Mouse (Mus musculus): ENCODE data around the gene Igfals. TPM values are rescaled to one million over a fixed set of nuclear protein-coding genes. Genes with fewer than 3 reads are reported as not detected.
A peak's percentile ranks its signal among the peaks of the same experiment; 100 is the strongest.

Gene Igfals
- polyA plus RNA-seq, 1 experiment from 2014 or later = not detected

GRCm38 (mm10) chr17:24899153-24899552 is 33.4 kb downstream of the Igfals start:
- no peaks in the 10 kb centered on the region for H3K27me3 ChIP-seq (ENCODE audit: control insufficient read depth, insufficient read depth, low read length)
- H3K4me3 ChIP-seq (ENCODE audit: low read depth, low read length) = no peak overlapping the region
- no peak overlapping the region for H3K27ac ChIP-seq (ENCODE audit: low read depth, low read length)
- no peak overlapping the region; the same call in 1 of the 2 replicates for H3K9ac ChIP-seq (ENCODE audit: low read depth, low read length)
- peaks cover 31% of the 10 kb centered on the region for H3K4me1 ChIP-seq (ENCODE audit: control insufficient read depth, insufficient read depth, low read length)
- no peak for ATAC-seq (replicated peaks; ENCODE audit: insufficient number of reproducible peaks, low FRiP score, low TSS enrichment)
- WGBS (ENCODE audit: insufficient replicate concordance) = 77% methylated on average over 5 of the region's 5 CpGs
- no peaks in the 10 kb centered on the region for H3K9me3 ChIP-seq (replicated peaks; ENCODE audit: control insufficient read depth, low read length)
- no peak overlapping the region for H3K4me2 ChIP-seq
- H3K36me3 ChIP-seq (ENCODE audit: control insufficient read depth, insufficient read depth, low read length) = peaks cover 48% of the 10 kb centered on the region

GRCm38 (mm10) chr17:24900014-24900413 is 34.2 kb downstream of the Igfals start:
- Histone ChIP-seq H3K27me3 (ENCODE audit: control insufficient read depth, insufficient read depth, low read length) (no peaks in the 10 kb centered on the region), H3K27ac (ENCODE audit: low read depth, low read length) (no peak overlapping the region), H3K4me2 (no peak overlapping the region), H3K4me3 (ENCODE audit: low read depth, low read length) (no peak overlapping the region), H3K9me3 (replicated peaks; ENCODE audit: control insufficient read depth, low read length) (no peaks in the 10 kb centered on the region), H3K9ac (ENCODE audit: low read depth, low read length) (no peak overlapping the region), H3K36me3 (ENCODE audit: control insufficient read depth, insufficient read depth, low read length) (peaks cover 56% of the 10 kb centered on the region), H3K4me1 (ENCODE audit: control insufficient read depth, insufficient read depth, low read length) (peaks cover 27% of the 10 kb centered on the region)
- 93% methylated on average over 6 of the region's 6 CpGs for WGBS (ENCODE audit: insufficient replicate concordance)
- no peak for ATAC-seq (replicated peaks; ENCODE audit: insufficient number of reproducible peaks, low FRiP score, low TSS enrichment)

GRCm38 (mm10) chr17:24902124-24902523 is 36.3 kb downstream of the Igfals start:
- H3K27ac ChIP-seq (ENCODE audit: low read depth, low read length) = no peak overlapping the region
- peaks cover 11% of the 10 kb centered on the region for H3K4me1 ChIP-seq (ENCODE audit: control insufficient read depth, insufficient read depth, low read length)
- ATAC-seq (replicated peaks; ENCODE audit: insufficient number of reproducible peaks, low FRiP score, low TSS enrichment) = no peak
- no peak overlapping the region for H3K4me2 ChIP-seq
- H3K4me3 ChIP-seq (ENCODE audit: low read depth, low read length) = no peak overlapping the region
- WGBS (ENCODE audit: insufficient replicate concordance) = 87% methylated on average over 5 of the region's 5 CpGs
- peaks cover 68% of the 10 kb centered on the region for H3K36me3 ChIP-seq (ENCODE audit: control insufficient read depth, insufficient read depth, low read length)
- no peaks in the 10 kb centered on the region for H3K27me3 ChIP-seq (ENCODE audit: control insufficient read depth, insufficient read depth, low read length)
- no peaks in the 10 kb centered on the region for H3K9me3 ChIP-seq (replicated peaks; ENCODE audit: control insufficient read depth, low read length)
- no peak overlapping the region for H3K9ac ChIP-seq (ENCODE audit: low read depth, low read length)

DNA sequence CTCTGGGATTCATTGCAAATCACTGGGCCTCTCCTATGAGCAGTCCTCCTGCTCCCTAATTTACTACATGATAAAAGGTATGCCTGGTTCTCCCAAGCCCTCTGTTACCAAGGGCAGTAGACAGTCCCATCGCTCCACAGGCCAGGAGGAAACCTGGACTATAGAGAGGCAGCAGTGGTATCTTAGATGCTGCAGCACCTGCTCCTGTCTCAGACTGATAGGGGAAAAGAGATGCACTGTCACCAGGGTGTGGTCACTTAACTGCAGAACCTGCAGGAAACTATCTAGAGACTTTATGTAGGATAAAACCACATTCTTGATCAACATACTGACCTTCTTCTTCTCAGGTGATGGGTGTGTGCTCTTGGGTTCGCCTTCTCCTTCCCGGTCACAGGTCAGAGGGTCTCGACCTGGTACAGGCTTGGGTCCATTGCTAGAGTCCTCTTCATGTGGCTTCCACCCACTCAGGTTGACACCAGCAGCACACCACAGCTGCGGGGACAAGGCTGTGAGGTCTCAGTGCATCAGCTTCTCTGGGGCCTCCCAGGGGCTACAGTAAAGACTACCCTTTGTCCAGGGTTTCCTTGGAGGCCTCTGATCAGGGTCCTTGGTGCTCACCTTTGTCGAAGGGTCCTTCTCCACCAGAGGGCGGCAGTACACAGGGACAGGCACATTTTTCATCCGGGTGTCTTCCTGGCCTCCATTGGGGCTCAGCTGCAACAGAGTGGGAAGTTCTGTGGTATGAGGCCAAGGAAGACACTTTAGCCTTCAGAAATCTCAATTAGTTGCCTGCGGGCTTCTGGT is 37.1 kb downstream of the Igfals start:
- Histone ChIP-seq H3K4me3 (ENCODE audit: low read depth, low read length) (no peak overlapping the region), H3K4me1 (ENCODE audit: control insufficient read depth, insufficient read depth, low read length) (peaks cover 4% of the 10 kb centered on the region; the same call in 1 of the 2 replicates), H3K9ac (ENCODE audit: low read depth, low read length) (no peak overlapping the region), H3K27ac (ENCODE audit: low read depth, low read length) (peak overlapping the region; percentile 67), H3K4me2 (0 out of 2 replicates have a peak overlapping the region, but pooled peaks have one; percentile 35), H3K27me3 (ENCODE audit: control insufficient read depth, insufficient read depth, low read length) (no peaks in the 10 kb centered on the region), H3K9me3 (replicated peaks; ENCODE audit: control insufficient read depth, low read length) (no peaks in the 10 kb centered on the region), H3K36me3 (ENCODE audit: control insufficient read depth, insufficient read depth, low read length) (peaks cover 67% of the 10 kb centered on the region)
- WGBS (ENCODE audit: insufficient replicate concordance) = 59% methylated on average over 9 of the region's 9 CpGs
- ATAC-seq (replicated peaks; ENCODE audit: insufficient number of reproducible peaks, low FRiP score, low TSS enrichment) = peak; percentile 77

DNA sequence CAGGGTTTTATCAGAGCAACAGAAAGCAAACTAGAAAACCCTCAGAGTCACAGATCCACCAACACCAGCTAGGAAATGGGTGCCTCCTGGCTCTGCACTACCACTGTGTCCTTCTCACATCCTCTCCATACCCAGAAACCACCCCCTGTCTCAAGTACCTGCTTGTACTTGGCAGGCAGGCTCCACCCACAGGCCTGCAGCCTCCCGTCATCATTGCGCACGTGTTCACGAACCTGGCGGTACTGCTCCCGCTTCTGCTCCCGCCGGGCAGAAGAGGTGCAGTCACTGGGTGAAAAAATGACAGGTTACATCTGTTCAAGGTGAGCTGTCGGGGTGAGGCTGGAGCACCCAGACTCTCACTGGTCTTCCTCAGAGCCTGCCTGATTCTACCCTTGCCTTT is 38.0 kb downstream of the Igfals start:
- ATAC-seq (replicated peaks; ENCODE audit: insufficient number of reproducible peaks, low FRiP score, low TSS enrichment) = no peak
- Histone ChIP-seq H3K4me3 (ENCODE audit: low read depth, low read length) (no peak overlapping the region), H3K36me3 (ENCODE audit: control insufficient read depth, insufficient read depth, low read length) (peaks cover 64% of the 10 kb centered on the region), H3K4me1 (ENCODE audit: control insufficient read depth, insufficient read depth, low read length) (0 out of 2 replicates have a peak, but pooled peaks cover 3% of the 10 kb centered on the region), H3K9ac (ENCODE audit: low read depth, low read length) (no peak overlapping the region), H3K27ac (ENCODE audit: low read depth, low read length) (no peak overlapping the region), H3K27me3 (ENCODE audit: control insufficient read depth, insufficient read depth, low read length) (no peaks in the 10 kb centered on the region), H3K4me2 (no peak overlapping the region), H3K9me3 (replicated peaks; ENCODE audit: control insufficient read depth, low read length) (no peaks in the 10 kb centered on the region)
- WGBS (ENCODE audit: insufficient replicate concordance) = 90% methylated on average over 9 of the region's 9 CpGs

DNA sequence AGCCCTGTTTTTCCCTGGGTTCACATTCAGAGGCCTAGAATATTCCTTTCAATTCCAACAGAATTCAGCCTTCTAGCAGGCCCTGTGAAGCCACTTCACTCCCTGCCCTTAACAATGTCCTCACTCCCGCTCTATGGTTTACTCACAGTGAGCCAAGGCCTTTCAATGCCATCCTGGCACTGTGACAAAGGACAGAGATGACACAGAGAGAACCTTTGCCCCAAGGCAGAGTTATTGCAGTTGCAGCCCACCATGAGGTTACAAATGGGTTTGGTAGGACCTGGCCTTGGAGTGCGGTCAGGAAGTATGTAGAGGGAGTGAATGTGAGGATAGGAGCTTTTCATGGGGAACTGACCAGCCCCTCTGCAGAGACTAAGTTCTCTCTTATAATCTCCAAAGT is 41.8 kb downstream of the Igfals start:
- Histone ChIP-seq H3K27me3 (ENCODE audit: control insufficient read depth, insufficient read depth, low read length) (no peaks in the 10 kb centered on the region), H3K9ac (ENCODE audit: low read depth, low read length) (no peak overlapping the region), H3K4me3 (ENCODE audit: low read depth, low read length) (no peak overlapping the region), H3K9me3 (replicated peaks; ENCODE audit: control insufficient read depth, low read length) (no peaks in the 10 kb centered on the region), H3K36me3 (ENCODE audit: control insufficient read depth, insufficient read depth, low read length) (peaks cover 33% of the 10 kb centered on the region), H3K4me2 (no peak overlapping the region), H3K27ac (ENCODE audit: low read depth, low read length) (no peak overlapping the region), H3K4me1 (ENCODE audit: control insufficient read depth, insufficient read depth, low read length) (no peaks in the 10 kb centered on the region)
- ATAC-seq (replicated peaks; ENCODE audit: insufficient number of reproducible peaks, low FRiP score, low TSS enrichment) = no peak
- 89% methylated on average over 2 of the region's 2 CpGs for WGBS (ENCODE audit: insufficient replicate concordance)

DNA sequence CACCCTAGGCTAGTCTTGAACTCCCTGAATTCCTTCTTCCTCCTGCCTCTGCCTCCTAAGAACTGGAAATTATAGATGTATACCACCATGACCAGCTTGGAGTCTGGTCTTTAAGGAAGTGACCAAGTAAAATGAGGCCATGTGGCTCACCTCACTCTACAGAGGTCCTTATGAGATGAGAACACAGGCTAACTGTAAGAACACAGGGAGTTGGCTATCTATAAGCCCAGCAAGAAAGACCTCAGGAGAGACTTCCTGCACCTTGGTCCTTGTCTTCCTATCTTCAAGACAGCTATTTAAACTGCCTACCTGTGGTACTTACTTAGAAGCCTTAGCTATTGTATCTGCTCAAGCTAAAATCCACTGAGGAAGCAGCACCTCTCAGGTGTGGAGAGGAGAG is 48.2 kb downstream of the Igfals start:
- Histone ChIP-seq H3K9ac (ENCODE audit: low read depth, low read length) (no peak overlapping the region), H3K27ac (ENCODE audit: low read depth, low read length) (no peak overlapping the region), H3K9me3 (replicated peaks; ENCODE audit: control insufficient read depth, low read length) (no peaks in the 10 kb centered on the region), H3K4me2 (no peak overlapping the region), H3K4me1 (ENCODE audit: control insufficient read depth, insufficient read depth, low read length) (no peaks in the 10 kb centered on the region), H3K36me3 (ENCODE audit: control insufficient read depth, insufficient read depth, low read length) (peaks cover 37% of the 10 kb centered on the region), H3K27me3 (ENCODE audit: control insufficient read depth, insufficient read depth, low read length) (no peaks in the 10 kb centered on the region), H3K4me3 (ENCODE audit: low read depth, low read length) (no peak overlapping the region)
- ATAC-seq (replicated peaks; ENCODE audit: insufficient number of reproducible peaks, low FRiP score, low TSS enrichment) = no peak

- WGBS (ENCODE audit: insufficient replicate concordance) = 100% methylated on average over 1 of the region's 1 CpGs
- ATAC-seq (replicated peaks; ENCODE audit: insufficient number of reproducible peaks, low FRiP score, low TSS enrichment) = no peak
- no peak overlapping the region for H3K4me2 ChIP-seq
Measured at GRCm38 (mm10) chr17:24923246-24923645, 57.4 kb downstream of the Igfals start.

DNA sequence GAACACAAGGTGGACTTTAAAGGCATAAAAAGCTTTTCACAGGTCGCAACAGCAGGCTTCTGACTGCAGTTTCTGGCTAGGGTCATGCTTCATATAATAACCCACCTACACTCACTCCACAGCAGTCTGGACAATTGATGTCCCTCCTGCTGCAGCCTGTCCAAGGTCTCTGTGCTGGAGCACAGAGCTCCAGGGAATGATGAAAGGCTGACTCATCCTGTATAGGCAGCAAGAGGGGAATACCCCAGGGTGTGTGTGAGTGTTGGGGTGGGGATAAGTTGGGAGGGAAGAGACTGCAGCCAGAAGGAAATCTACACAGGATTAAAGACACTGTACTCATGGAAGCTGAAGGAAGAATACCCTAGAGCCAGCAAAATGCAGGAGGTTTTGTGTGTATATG is 63.7 kb downstream of the Igfals start:
- Histone ChIP-seq H3K9me3 (replicated peaks; ENCODE audit: control insufficient read depth, low read length) (no peaks in the 10 kb centered on the region), H3K27me3 (ENCODE audit: control insufficient read depth, insufficient read depth, low read length) (no peaks in the 10 kb centered on the region), H3K4me2 (no peak overlapping the region), H3K4me1 (ENCODE audit: control insufficient read depth, insufficient read depth, low read length) (peaks cover 5% of the 10 kb centered on the region), H3K4me3 (ENCODE audit: low read depth, low read length) (no peak overlapping the region), H3K36me3 (ENCODE audit: control insufficient read depth, insufficient read depth, low read length) (peaks cover 16% of the 10 kb centered on the region), H3K9ac (ENCODE audit: low read depth, low read length) (no peak overlapping the region), H3K27ac (ENCODE audit: low read depth, low read length) (no peak overlapping the region)
- 75% methylated on average over 1 of the region's 1 CpGs for WGBS (ENCODE audit: insufficient replicate concordance)
- ATAC-seq (replicated peaks; ENCODE audit: insufficient number of reproducible peaks, low FRiP score, low TSS enrichment) = no peak

More at GRCm38 (mm10) chr17:24923246-24923645, 57.4 kb downstream of the Igfals start:
- Histone ChIP-seq H3K9ac (ENCODE audit: low read depth, low read length) (no peak overlapping the region), H3K27ac (ENCODE audit: low read depth, low read length) (no peak overlapping the region), H3K4me3 (ENCODE audit: low read depth, low read length) (no peak overlapping the region), H3K4me1 (ENCODE audit: control insufficient read depth, insufficient read depth, low read length) (no peaks in the 10 kb centered on the region), H3K36me3 (ENCODE audit: control insufficient read depth, insufficient read depth, low read length) (peaks cover 52% of the 10 kb centered on the region), H3K27me3 (ENCODE audit: control insufficient read depth, insufficient read depth, low read length) (no peaks in the 10 kb centered on the region), H3K9me3 (replicated peaks; ENCODE audit: control insufficient read depth, low read length) (no peaks in the 10 kb centered on the region)

Measured in heart, embryonic 11.5 days (tissue).